Mouse (Mus musculus) testis, adult 10 weeks (tissue): ENCODE results near the gene Fos. TPM values are rescaled to one million over a fixed set of nuclear protein-coding genes. Genes with fewer than 3 reads are reported as not detected.

Experiments used
- polyA plus RNA-seq: library from polyadenylated mRNA; stranded (reverse); fragments of 350-450 nt; fragmentation: Illumina TruSeq; extraction: RNeasy Lipid Tissue Mini Kit (QIAGEN cat#74804); gene quantifications from one replicate; pipeline ENCODE4 v1.2.3, GENCODE M21; 2014; ENCODE audit warnings: low read depth, low replicate concordance

Fos gene
- polyA plus RNA-seq = 0.34 TPM

GRCm38 (mm10) chr12:85473481-85474297 lies at the start of gene Fos:
TSS of gene Fos (plus strand) at chr12:85473890.

Other genes starting within 250 kb of the Fos start
- 41.0 TPM for gene Mlh3, start 203.3 kb upstream of the Fos start, polyA plus RNA-seq
- 163 TPM for gene Acyp1, start 185.5 kb upstream of the Fos start, polyA plus RNA-seq
- 6.6 TPM for gene Zc2hc1c, start 185.3 kb upstream of the Fos start, polyA plus RNA-seq
- 27.9 TPM for gene Nek9, start 134.5 kb upstream of the Fos start, polyA plus RNA-seq
- 175 TPM for gene Tmed10, start 99.0 kb upstream of the Fos start, polyA plus RNA-seq
- 0.17 TPM for gene Jdp2, start 125.1 kb downstream of the Fos start, polyA plus RNA-seq
- gene Batf, start 212.8 kb downstream of the Fos start, polyA plus RNA-seq = 0.24 TPM